Mouse (Mus musculus): ENCODE measurements around the gene Fbxo41. TPM values are rescaled to one million over a fixed set of nuclear protein-coding genes. Genes with fewer than 3 reads are reported as not detected.

Fbxo41 gene
- polyA plus RNA-seq, 1 experiment from 2014 or later, result 0.93 TPM

DNA sequence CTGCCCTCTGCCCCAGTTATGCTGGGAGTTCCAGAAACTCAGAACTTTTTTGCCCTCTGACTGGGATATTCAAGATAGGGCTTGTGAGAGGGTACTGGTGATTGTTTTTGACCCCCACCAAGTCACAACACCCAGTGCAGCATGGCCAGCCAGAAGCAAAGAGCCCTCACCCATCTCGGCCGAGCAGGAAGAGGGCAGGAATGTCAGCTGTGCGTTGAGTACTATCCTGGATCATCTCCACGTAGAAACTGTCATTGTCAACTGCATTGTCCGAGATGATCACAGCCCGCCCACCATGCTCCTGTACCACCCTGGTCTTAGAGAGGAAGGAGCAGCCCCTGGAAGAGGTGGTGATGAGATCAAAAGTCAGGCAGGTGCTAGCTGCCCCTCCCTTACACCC, 55.4 kb downstream of the Fbxo41 start:
- H3K4me1 ChIP-seq (replicated peaks; ENCODE audit: control insufficient read depth, insufficient read depth, low read length), result no peaks in the 10 kb centered on the region
- 86% methylated on average over 6 of the region's 6 CpGs for WGBS
- no peaks in the 10 kb centered on the region for H3K9me3 ChIP-seq (ENCODE audit: control insufficient read depth, low read length)
- H3K4me2 ChIP-seq (replicated peaks; ENCODE audit: low read depth, low read length), result no peak overlapping the region
- peaks cover 8% of the 10 kb centered on the region; the same call in 1 of the 2 replicates for H3K36me3 ChIP-seq (ENCODE audit: control insufficient read depth, insufficient read depth, low read length)
- no peak for ATAC-seq (ENCODE audit: low FRiP score)
- H3K4me3 ChIP-seq (ENCODE audit: low read depth, low read length), result no peak overlapping the region
- no peak overlapping the region for H3K27ac ChIP-seq (ENCODE audit: low read depth, low read length)
- H3K27me3 ChIP-seq (ENCODE audit: control insufficient read depth, insufficient read depth, low read length), result no peaks in the 10 kb centered on the region
- no peak overlapping the region for H3K9ac ChIP-seq (ENCODE audit: low read depth, low read length)
- no peak for DNase-seq (ENCODE audit: low spot score)

DNA sequence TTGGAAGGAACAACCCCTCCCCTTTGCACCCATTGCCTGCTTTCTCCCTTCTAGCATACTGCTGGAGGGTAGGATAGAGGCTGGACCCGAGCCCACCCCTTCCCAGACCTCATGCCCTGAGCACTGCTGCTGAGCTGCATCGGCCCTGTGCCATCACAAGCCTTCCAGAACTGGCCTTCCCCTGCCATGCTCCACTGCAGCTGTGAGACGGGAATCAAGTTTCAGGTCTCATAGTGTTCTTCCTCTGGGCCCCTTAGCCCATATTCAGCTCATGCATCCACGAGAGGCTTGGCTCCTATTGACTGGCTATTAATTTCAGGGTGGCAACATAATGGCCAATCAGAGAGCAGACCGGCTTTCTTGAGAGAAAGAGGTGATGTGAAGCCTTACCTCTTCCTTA, 57.5 kb downstream of the Fbxo41 start:
- no peaks in the 10 kb centered on the region for H3K9me3 ChIP-seq (ENCODE audit: control insufficient read depth, low read length)
- no peak overlapping the region for H3K27ac ChIP-seq (ENCODE audit: low read depth, low read length)
- no peaks in the 10 kb centered on the region for H3K27me3 ChIP-seq (ENCODE audit: control insufficient read depth, insufficient read depth, low read length)
- no peak overlapping the region for H3K4me2 ChIP-seq (replicated peaks; ENCODE audit: low read depth, low read length)
- WGBS, result 83% methylated on average over 5 of the region's 5 CpGs
- H3K4me1 ChIP-seq (replicated peaks; ENCODE audit: control insufficient read depth, insufficient read depth, low read length), result no peaks in the 10 kb centered on the region
- no peak for DNase-seq (ENCODE audit: low spot score)
- H3K4me3 ChIP-seq (ENCODE audit: low read depth, low read length), result no peak overlapping the region
- no peak for ATAC-seq (ENCODE audit: low FRiP score)
- H3K36me3 ChIP-seq (ENCODE audit: control insufficient read depth, insufficient read depth, low read length), result peaks cover 8% of the 10 kb centered on the region; the same call in 1 of the 2 replicates
- no peak overlapping the region for H3K9ac ChIP-seq (ENCODE audit: low read depth, low read length)

DNA sequence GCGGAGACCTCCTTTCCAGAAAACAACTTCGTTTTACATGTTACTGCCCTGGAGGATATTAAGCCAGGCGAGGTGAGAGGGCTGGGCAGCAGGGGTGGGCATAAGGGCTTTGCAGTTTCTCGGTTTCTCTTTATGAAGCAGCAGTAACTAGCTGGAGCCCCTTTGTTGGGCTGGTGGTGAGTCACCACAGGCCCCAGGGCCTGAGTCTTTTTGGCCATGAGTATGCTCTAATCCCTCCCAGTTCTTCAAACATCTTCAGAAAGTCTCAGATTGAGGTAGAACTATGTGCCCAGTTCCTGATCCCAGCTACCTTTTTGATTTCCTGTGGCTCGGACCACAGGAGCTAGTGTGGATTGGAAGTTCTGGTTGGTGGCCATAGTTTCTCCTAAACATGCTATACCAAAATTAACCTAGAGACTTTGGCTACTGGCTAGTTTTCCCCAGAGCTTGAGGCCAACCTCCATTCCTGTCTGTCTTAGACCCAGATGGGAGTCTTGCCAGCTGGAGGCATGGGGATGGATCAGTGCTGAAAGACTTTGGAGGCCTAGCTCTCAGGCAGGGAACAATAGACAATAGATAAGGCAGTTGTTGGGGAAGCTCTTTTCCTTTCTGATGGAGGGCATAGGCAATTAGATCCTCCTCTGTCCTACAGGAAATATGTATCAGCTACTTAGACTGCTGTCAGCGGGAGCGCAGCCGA, 58.4 kb downstream of the Fbxo41 start:
- Histone ChIP-seq H3K4me1 (replicated peaks; ENCODE audit: control insufficient read depth, insufficient read depth, low read length) (no peaks in the 10 kb centered on the region), H3K4me3 (ENCODE audit: low read depth, low read length) (no peak overlapping the region), H3K36me3 (ENCODE audit: control insufficient read depth, insufficient read depth, low read length) (peaks cover 12% of the 10 kb centered on the region; the same call in 1 of the 2 replicates), H3K27me3 (ENCODE audit: control insufficient read depth, insufficient read depth, low read length) (no peaks in the 10 kb centered on the region), H3K27ac (ENCODE audit: low read depth, low read length) (no peak overlapping the region), H3K9ac (ENCODE audit: low read depth, low read length) (no peak overlapping the region), H3K9me3 (ENCODE audit: control insufficient read depth, low read length) (no peaks in the 10 kb centered on the region), H3K4me2 (replicated peaks; ENCODE audit: low read depth, low read length) (no peak overlapping the region)
- DNase-seq (ENCODE audit: low spot score) (no peak), ATAC-seq (ENCODE audit: low FRiP score) (no peak)
- 95% methylated on average over 8 of the region's 8 CpGs for WGBS

DNA sequence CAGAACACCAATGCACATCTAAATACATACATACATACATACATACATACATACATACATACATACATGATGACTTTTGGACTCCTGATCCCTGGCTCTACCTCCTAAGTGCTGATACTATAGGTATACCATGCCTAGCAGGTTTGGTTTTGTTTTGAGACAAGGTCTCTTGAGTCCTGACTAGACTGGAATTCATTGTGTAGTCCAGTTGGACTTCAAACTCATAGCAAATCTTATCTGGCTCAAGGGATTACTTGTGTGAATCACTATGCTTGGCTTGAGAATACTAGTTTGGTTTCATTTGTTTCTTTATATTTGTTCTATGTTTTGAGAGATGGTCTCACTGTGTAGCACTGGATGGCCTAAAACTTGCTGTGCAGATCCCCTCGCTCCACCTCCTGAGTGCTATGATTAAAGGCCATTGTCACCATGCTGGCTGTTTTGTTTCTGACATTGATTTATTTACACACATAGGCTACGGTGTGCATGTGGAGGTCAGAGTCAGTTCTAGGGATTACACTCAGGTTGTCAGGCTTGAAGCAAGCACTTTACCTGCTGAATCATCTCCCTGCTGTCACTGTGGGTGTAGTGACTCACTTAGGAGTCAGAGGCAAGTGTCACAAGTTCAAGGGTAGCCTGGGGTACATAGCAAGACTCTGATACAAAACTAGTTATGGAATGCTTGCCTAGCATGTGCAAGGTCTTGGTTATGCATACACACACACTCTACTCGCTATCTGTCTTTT, 59.1 kb downstream of the Fbxo41 start:
- 90% methylated on average over 3 of the region's 3 CpGs for WGBS
- DNase-seq (ENCODE audit: low spot score) (no peak), ATAC-seq (ENCODE audit: low FRiP score) (no peak)
- Histone ChIP-seq H3K9me3 (ENCODE audit: control insufficient read depth, low read length) (no peaks in the 10 kb centered on the region), H3K9ac (ENCODE audit: low read depth, low read length) (no peak overlapping the region), H3K4me1 (replicated peaks; ENCODE audit: control insufficient read depth, insufficient read depth, low read length) (no peaks in the 10 kb centered on the region), H3K4me3 (ENCODE audit: low read depth, low read length) (no peak overlapping the region), H3K4me2 (replicated peaks; ENCODE audit: low read depth, low read length) (no peak overlapping the region), H3K27ac (ENCODE audit: low read depth, low read length) (no peak overlapping the region), H3K27me3 (ENCODE audit: control insufficient read depth, insufficient read depth, low read length) (no peaks in the 10 kb centered on the region), H3K36me3 (ENCODE audit: control insufficient read depth, insufficient read depth, low read length) (peaks cover 14% of the 10 kb centered on the region; the same call in 1 of the 2 replicates)

DNA sequence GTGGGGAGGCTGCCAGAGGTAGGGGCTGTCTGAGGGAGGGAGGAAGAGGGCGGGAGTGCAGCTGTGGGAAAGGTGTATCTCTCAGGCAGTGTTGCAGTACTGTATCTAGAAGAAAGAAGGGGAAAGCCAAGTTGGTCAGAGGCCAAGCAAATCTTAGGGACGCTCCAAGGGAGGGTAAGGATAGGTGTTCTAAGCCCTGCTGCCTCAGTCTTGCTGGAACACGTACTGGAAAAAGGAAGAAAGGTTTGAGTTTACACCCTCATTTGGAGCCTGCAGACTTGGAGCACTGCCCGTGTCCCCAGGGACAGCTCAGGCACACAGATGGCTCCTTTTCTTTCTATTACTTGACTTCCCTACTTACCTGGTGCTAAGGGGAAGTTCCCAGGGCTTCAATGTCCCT, 61.7 kb downstream of the Fbxo41 start:
- Histone ChIP-seq H3K9ac (ENCODE audit: low read depth, low read length) (no peak overlapping the region), H3K9me3 (ENCODE audit: control insufficient read depth, low read length) (no peaks in the 10 kb centered on the region), H3K27me3 (ENCODE audit: control insufficient read depth, insufficient read depth, low read length) (no peaks in the 10 kb centered on the region), H3K4me1 (replicated peaks; ENCODE audit: control insufficient read depth, insufficient read depth, low read length) (no peaks in the 10 kb centered on the region), H3K36me3 (ENCODE audit: control insufficient read depth, insufficient read depth, low read length) (peaks cover 12% of the 10 kb centered on the region; the same call in 1 of the 2 replicates), H3K27ac (ENCODE audit: low read depth, low read length) (no peak overlapping the region), H3K4me3 (ENCODE audit: low read depth, low read length) (no peak overlapping the region), H3K4me2 (replicated peaks; ENCODE audit: low read depth, low read length) (no peak overlapping the region)
- no peak for DNase-seq (ENCODE audit: low spot score)
- WGBS, result 86% methylated on average over 4 of the region's 4 CpGs
- no peak for ATAC-seq (ENCODE audit: low FRiP score)

DNA sequence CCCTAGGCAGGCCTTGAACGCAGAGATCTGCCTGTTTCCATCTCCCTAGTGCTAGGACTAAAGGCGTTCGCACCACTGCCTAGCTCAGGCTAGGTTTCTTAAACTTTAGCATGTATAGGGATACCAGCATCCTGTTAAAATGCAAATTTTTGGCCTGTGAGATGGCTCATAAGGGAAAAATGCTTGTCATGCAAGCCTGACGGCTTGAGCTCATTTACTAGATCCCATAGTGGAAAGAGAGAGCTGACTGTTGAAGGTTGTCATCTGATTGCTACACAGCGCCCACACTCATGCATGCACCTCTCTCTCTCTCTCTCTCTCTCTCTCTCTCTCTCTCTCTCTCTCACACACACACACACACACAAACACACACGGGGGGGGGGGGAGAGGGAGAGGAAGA, 66.2 kb downstream of the Fbxo41 start:
- Histone ChIP-seq H3K9ac (ENCODE audit: low read depth, low read length) (no peak overlapping the region), H3K27ac (ENCODE audit: low read depth, low read length) (no peak overlapping the region), H3K4me3 (ENCODE audit: low read depth, low read length) (no peak overlapping the region), H3K9me3 (ENCODE audit: control insufficient read depth, low read length) (no peaks in the 10 kb centered on the region), H3K4me1 (replicated peaks; ENCODE audit: control insufficient read depth, insufficient read depth, low read length) (no peaks in the 10 kb centered on the region), H3K4me2 (replicated peaks; ENCODE audit: low read depth, low read length) (no peak overlapping the region), H3K36me3 (ENCODE audit: control insufficient read depth, insufficient read depth, low read length) (peaks cover 6% of the 10 kb centered on the region; the same call in 1 of the 2 replicates), H3K27me3 (ENCODE audit: control insufficient read depth, insufficient read depth, low read length) (no peaks in the 10 kb centered on the region)
- 84% methylated on average over 6 of the region's 6 CpGs for WGBS
- no peak for ATAC-seq (ENCODE audit: low FRiP score)
- no peak for DNase-seq (ENCODE audit: low spot score)

DNA sequence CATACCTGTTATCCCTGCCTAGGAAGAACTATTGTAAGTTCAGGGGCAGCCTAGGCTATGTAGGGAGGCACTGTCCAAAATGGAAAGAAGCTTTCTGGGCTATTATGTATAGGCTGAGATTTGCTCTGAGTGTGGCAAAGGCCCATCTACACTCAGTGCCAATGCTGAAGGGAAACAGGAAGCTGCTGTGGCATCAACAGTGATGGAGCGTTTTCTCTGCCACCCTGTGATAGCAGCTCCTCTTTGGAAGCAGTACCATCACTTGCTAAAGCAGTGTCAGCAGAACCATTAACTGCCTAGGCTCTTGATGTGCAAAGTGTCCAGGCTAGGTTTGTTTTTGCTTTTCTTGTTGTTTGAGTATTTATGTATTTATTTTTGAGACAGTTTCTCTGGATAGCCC, 66.6 kb downstream of the Fbxo41 start:
- H3K27ac ChIP-seq (ENCODE audit: low read depth, low read length), result no peak overlapping the region
- WGBS, result 97% methylated on average over 1 of the region's 1 CpGs
- no peak overlapping the region for H3K4me2 ChIP-seq (replicated peaks; ENCODE audit: low read depth, low read length)
- H3K4me1 ChIP-seq (replicated peaks; ENCODE audit: control insufficient read depth, insufficient read depth, low read length), result no peaks in the 10 kb centered on the region
- no peak for DNase-seq (ENCODE audit: low spot score)
- no peaks in the 10 kb centered on the region for H3K9me3 ChIP-seq (ENCODE audit: control insufficient read depth, low read length)
- H3K36me3 ChIP-seq (ENCODE audit: control insufficient read depth, insufficient read depth, low read length), result peaks cover 6% of the 10 kb centered on the region; the same call in 1 of the 2 replicates
- no peak for ATAC-seq (ENCODE audit: low FRiP score)
- no peak overlapping the region for H3K4me3 ChIP-seq (ENCODE audit: low read depth, low read length)
- no peak overlapping the region for H3K9ac ChIP-seq (ENCODE audit: low read depth, low read length)
- no peaks in the 10 kb centered on the region for H3K27me3 ChIP-seq (ENCODE audit: control insufficient read depth, insufficient read depth, low read length)

DNA sequence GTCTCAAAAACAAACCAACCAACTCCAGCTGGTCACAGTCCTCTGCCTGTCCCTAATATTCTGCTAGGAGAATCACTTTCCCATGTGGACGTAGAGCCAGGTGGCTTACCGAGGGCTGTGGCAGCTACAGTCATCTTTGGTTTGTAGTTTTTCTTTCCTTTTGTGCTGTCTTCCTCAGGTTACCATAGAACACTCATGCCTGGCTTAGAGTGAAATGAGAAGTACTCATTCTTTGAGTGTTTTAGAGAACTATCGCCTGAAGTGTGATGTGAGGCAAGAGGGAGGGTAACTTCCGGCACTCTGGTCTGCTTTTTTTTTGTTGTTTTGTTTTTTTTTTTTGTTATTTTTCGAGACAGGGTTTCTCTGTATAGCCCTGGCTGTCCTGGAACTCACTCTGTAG, 68.9 kb downstream of the Fbxo41 start:
- DNase-seq (ENCODE audit: low spot score) (no peak), ATAC-seq (ENCODE audit: low FRiP score) (no peak)
- no peak overlapping the region for H3K9ac ChIP-seq (ENCODE audit: low read depth, low read length)
- no peak overlapping the region for H3K4me3 ChIP-seq (ENCODE audit: low read depth, low read length)
- H3K36me3 ChIP-seq (ENCODE audit: control insufficient read depth, insufficient read depth, low read length), result no peaks in the 10 kb centered on the region
- WGBS, result 82% methylated on average over 5 of the region's 5 CpGs
- H3K27ac ChIP-seq (ENCODE audit: low read depth, low read length), result no peak overlapping the region
- no peaks in the 10 kb centered on the region for H3K27me3 ChIP-seq (ENCODE audit: control insufficient read depth, insufficient read depth, low read length)
- H3K9me3 ChIP-seq (ENCODE audit: control insufficient read depth, low read length), result no peaks in the 10 kb centered on the region
- H3K4me1 ChIP-seq (replicated peaks; ENCODE audit: control insufficient read depth, insufficient read depth, low read length), result no peaks in the 10 kb centered on the region
- no peak overlapping the region for H3K4me2 ChIP-seq (replicated peaks; ENCODE audit: low read depth, low read length)
